Mouse (Mus musculus) myocyte (in vitro differentiated cells): Measurements from ENCODE around the gene Asic2.

Experiments used
- MAX ChIP-seq: IDR thresholded peaks from one replicate; pipeline ENCODE4 v1.6.1; 2011; ENCODE audit warnings: low read depth, mild to moderate bottlenecking, control low read depth
- MYOD1 ChIP-seq, 3 experiments: IDR thresholded peaks; one replicate each; pipeline ENCODE4 v1.6.1; 2011; ENCODE audit warnings: control low read depth in 2 of 3, low read depth in 2 of 3, mild to moderate bottlenecking in 2 of 3, moderate library complexity in 1 of 3; ENCODE audit not compliant: insufficient read length in 2 of 3, control insufficient read depth in 1 of 3
- MYOG ChIP-seq, 3 experiments: IDR thresholded peaks; one replicate each; pipeline ENCODE4 v1.6.1; 2011; ENCODE audit warnings: control low read depth in 2 of 3, low read depth in 2 of 3, mild to moderate bottlenecking in 2 of 3; ENCODE audit not compliant: insufficient read length in 2 of 3, control insufficient read depth in 1 of 3, insufficient read depth in 1 of 3
- POLR2A ChIP-seq: IDR thresholded peaks from one replicate; pipeline ENCODE4 v1.6.1; 2011; ENCODE audit warnings: low read depth, mild to moderate bottlenecking, control low read depth, moderate library complexity; ENCODE audit not compliant: insufficient read length
- POLR2AphosphoS2 ChIP-seq: IDR thresholded peaks from one replicate; pipeline ENCODE4 v1.6.1; 2011; ENCODE audit warnings: low read depth, control low read depth; ENCODE audit not compliant: insufficient read length
- REST ChIP-seq: IDR thresholded peaks from one replicate; pipeline ENCODE4 v1.6.1; 2011; ENCODE audit warnings: mild to moderate bottlenecking, control low read depth, moderate library complexity; ENCODE audit not compliant: insufficient read depth, insufficient read length
- SRF ChIP-seq: IDR thresholded peaks from one replicate; pipeline ENCODE4 v1.6.1; 2011; ENCODE audit warnings: low read depth; ENCODE audit not compliant: control insufficient read depth, insufficient read length
- TCF12 ChIP-seq: IDR thresholded peaks from one replicate; pipeline ENCODE4 v1.6.1; 2011; ENCODE audit warnings: mild to moderate bottlenecking, control low read depth; ENCODE audit not compliant: poor library complexity, insufficient read depth, severe bottlenecking
- TCF3 ChIP-seq: IDR thresholded peaks from one replicate; pipeline ENCODE4 v1.6.1; 2011; ENCODE audit warnings: low read depth, control low read depth; ENCODE audit not compliant: insufficient read length
- USF1 ChIP-seq: IDR thresholded peaks from one replicate; pipeline ENCODE4 v1.6.1; 2011; ENCODE audit warnings: low read depth, mild to moderate bottlenecking, control low read depth, moderate library complexity

GRCm38 (mm10) chr11:81722071-81722470 is 246.2 kb downstream of the Asic2 start:
- TF ChIP-seq MYOG (IDR thresholded peaks at IDR 0.05; ENCODE audit: control insufficient read depth in 1 of 3, insufficient read depth in 1 of 3, insufficient read length in 2 of 3, low read depth in 2 of 3): no peak
- TF ChIP-seq POLR2AphosphoS2: no peak
- no peak for TF ChIP-seq TCF3
- TF ChIP-seq POLR2A: no peak
- TF ChIP-seq REST: no peak
- TF ChIP-seq MAX: no peak
- no peak for TF ChIP-seq USF1
- TF ChIP-seq MYOD1 (IDR thresholded peaks at IDR 0.05; ENCODE audit: control insufficient read depth in 1 of 3, insufficient read length in 2 of 3, low read depth in 2 of 3): no peak
- no peak for TF ChIP-seq TCF12
- TF ChIP-seq SRF: no peak
